Mouse (Mus musculus) hindbrain, embryonic 11.5 days (tissue): ENCODE measurements around the gene Zfp367. TPM values are rescaled to one million over a fixed set of nuclear protein-coding genes. Genes with fewer than 3 reads are reported as not detected.

ENCODE experiments used
- ATAC-seq: fragments of 200-750 bp; cut with Nextera tagmentation; 2 replicates; pipeline ENCODE4 v1.8.0; 2017; ENCODE audit warnings: mild to moderate bottlenecking, moderate TSS enrichment, moderate library complexity; ENCODE audit not compliant: low FRiP score
- DNase-seq: peaks from one replicate; pipeline ENCODE4 v3.0.0-alpha.2; 2015; ENCODE audit warnings: low spot score
- H3K27ac ChIP-seq: fragments of 300-500 bp; sonication (generic); 2 replicates; pipeline ENCODE4 v1.5.1; 2014; ENCODE audit warnings: mild to moderate bottlenecking, low read depth, low read length
- H3K27me3 ChIP-seq: fragments of 300-500 bp; sonication (generic); 2 replicates; pipeline ENCODE4 v1.6.1; 2014; ENCODE audit warnings: mild to moderate bottlenecking, low read length, moderate library complexity, mixed read lengths; ENCODE audit not compliant: control insufficient read depth, insufficient read depth
- H3K36me3 ChIP-seq: fragments of 300-500 bp; sonication (generic); 2 replicates; pipeline ENCODE4 v1.6.1; 2014; ENCODE audit warnings: mild to moderate bottlenecking, low read length, moderate library complexity, mixed read lengths; ENCODE audit not compliant: control insufficient read depth, insufficient read depth
- H3K4me1 ChIP-seq: fragments of 300-500 bp; sonication (generic); replicated peaks from 2 replicates; pipeline ENCODE4 v1.6.1; 2014; ENCODE audit warnings: low read length, mixed read lengths; ENCODE audit not compliant: control insufficient read depth, insufficient read depth
- H3K4me2 ChIP-seq: fragments of 300-500 bp; sonication (generic); replicated peaks from 2 replicates; pipeline ENCODE4 v1.6.1; 2014; ENCODE audit warnings: mild to moderate bottlenecking, low read depth, low read length
- H3K4me3 ChIP-seq: fragments of 300-500 bp; sonication (generic); 2 replicates; pipeline ENCODE4 v1.5.1; 2014; ENCODE audit warnings: low read depth, low read length
- H3K9ac ChIP-seq: fragments of 300-500 bp; sonication (generic); 2 replicates; pipeline ENCODE4 v1.6.1; 2014; ENCODE audit warnings: low read depth, low read length
- H3K9me3 ChIP-seq: fragments of 300-500 bp; sonication (generic); 2 replicates; pipeline ENCODE4 v1.6.1; 2016; ENCODE audit warnings: low read length; ENCODE audit not compliant: control insufficient read depth
- WGBS: fragments of 180-500 bp; shearing (Covaris S2); extraction: QIAGEN DNeasy Blood & Tissue Kit; methylation state at CpG from one replicate; pipeline ENCODE4 v1.1.7; 2014; 5-methylcytosine and 5-hydroxymethylcytosine counted together
- polyA plus RNA-seq: library from polyadenylated mRNA; unstranded; fragments of >200 nt; fragmentation: Nextera tagmentation; extraction: Ambion mirVana; gene quantifications from 2 replicates; pipeline ENCODE4 v1.2.1, GENCODE M21; 2014

Gene Zfp367
- polyA plus RNA-seq, 1 experiment from 2014 or later = 20.3 TPM

GRCm38 (mm10) chr13:64092752-64093151 is 60.2 kb downstream of the Zfp367 start:
- Histone ChIP-seq H3K9me3 (no peaks in the 10 kb centered on the region), H3K27me3 (no peaks in the 10 kb centered on the region), H3K4me1 (no peaks in the 10 kb centered on the region), H3K27ac (no peak overlapping the region), H3K4me3 (no peak overlapping the region), H3K4me2 (no peak overlapping the region), H3K36me3 (no peaks in the 10 kb centered on the region), H3K9ac (no peak overlapping the region)
- no peak for ATAC-seq
- no peak for DNase-seq
- 79% methylated on average over 6 of the region's 6 CpGs for WGBS

DNA sequence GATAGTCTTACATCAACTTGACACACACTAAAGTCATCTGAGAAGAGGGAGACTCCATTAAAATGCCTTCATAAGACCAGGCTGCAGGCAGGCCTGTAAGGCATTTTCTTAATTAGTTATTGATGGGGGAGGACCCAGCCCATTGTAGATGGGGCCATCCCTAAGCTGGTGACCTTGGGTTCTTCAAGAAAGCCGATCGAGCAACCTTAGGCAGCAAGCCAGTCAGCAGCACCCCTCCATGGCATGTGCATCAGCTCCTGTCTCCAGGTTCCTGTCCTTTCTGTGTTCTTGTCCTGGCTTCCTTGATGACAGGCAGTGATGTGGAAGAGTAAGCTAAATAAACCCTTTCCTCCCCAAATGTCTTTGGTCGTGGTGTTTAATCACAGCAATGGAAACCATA is 60.9 kb downstream of the Zfp367 start:
- no peak overlapping the region for H3K4me3 ChIP-seq
- no peak overlapping the region for H3K9ac ChIP-seq
- H3K4me2 ChIP-seq = no peak overlapping the region
- H3K27me3 ChIP-seq = no peaks in the 10 kb centered on the region
- no peaks in the 10 kb centered on the region for H3K9me3 ChIP-seq
- no peaks in the 10 kb centered on the region for H3K4me1 ChIP-seq
- H3K27ac ChIP-seq = no peak overlapping the region
- 77% methylated on average over 3 of the region's 3 CpGs for WGBS
- no peak for ATAC-seq
- no peak for DNase-seq
- no peaks in the 10 kb centered on the region for H3K36me3 ChIP-seq

DNA sequence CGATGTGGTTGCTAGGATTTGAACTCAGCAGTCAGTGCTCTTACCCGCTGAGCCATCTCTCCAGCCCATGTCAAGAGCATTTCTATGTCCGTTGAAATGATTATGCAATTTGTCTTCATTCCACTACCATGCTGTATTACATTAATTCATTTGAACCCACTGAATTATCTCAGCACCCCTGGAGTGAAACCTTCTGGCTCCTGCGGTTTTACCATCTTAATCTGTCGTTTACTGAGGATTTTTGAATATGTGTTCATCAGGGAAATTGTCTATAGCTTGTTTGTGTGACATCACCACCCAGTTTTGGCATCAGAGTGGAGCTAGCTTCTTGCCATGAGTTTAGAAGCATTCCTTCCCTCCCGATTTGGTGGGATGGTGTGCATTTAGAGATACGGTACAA is 62.0 kb downstream of the Zfp367 start:
- H3K36me3 ChIP-seq = no peaks in the 10 kb centered on the region
- 74% methylated on average over 7 of the region's 7 CpGs for WGBS
- no peak overlapping the region for H3K9ac ChIP-seq
- H3K4me3 ChIP-seq = no peak overlapping the region
- DNase-seq (no peak), ATAC-seq (no peak)
- H3K27me3 ChIP-seq = no peaks in the 10 kb centered on the region
- H3K4me2 ChIP-seq = no peak overlapping the region
- H3K4me1 ChIP-seq = no peaks in the 10 kb centered on the region
- no peak overlapping the region for H3K27ac ChIP-seq
- no peaks in the 10 kb centered on the region for H3K9me3 ChIP-seq

GRCm38 (mm10) chr13:64090278-64090677 is 62.7 kb downstream of the Zfp367 start:
- DNase-seq = no peak
- Histone ChIP-seq H3K4me3 (no peak overlapping the region), H3K4me2 (no peak overlapping the region), H3K9me3 (no peaks in the 10 kb centered on the region), H3K27ac (no peak overlapping the region), H3K9ac (no peak overlapping the region), H3K36me3 (no peaks in the 10 kb centered on the region), H3K27me3 (no peaks in the 10 kb centered on the region), H3K4me1 (no peaks in the 10 kb centered on the region)
- ATAC-seq = no peak
- WGBS = 89% methylated on average over 5 of the region's 5 CpGs

- no peak for DNase-seq
- no peak within 1 kb of the TSS for H3K9ac ChIP-seq
- ATAC-seq = no peak
- no peak within 1 kb of the TSS for H3K4me2 ChIP-seq
- 79% methylated on average over 4 of the region's 4 CpGs for WGBS
- no peak within 1 kb of the TSS for H3K4me3 ChIP-seq
- no peak within 1 kb of the TSS for H3K27ac ChIP-seq
- no peaks in the 10 kb centered on the region for H3K9me3 ChIP-seq
- no peaks in the 10 kb centered on the region for H3K36me3 ChIP-seq
- no peaks in the 10 kb centered on the region for H3K27me3 ChIP-seq
- H3K4me1 ChIP-seq = no peaks in the 10 kb centered on the region
These were observed 63.9 kb downstream of the Zfp367 start, which contains the start of gene Hsd17b3 for GRCm38 (mm10) chr13:64089130-64089529. Hsd17b3 (minus strand) TSS chr13:64089230.

DNA sequence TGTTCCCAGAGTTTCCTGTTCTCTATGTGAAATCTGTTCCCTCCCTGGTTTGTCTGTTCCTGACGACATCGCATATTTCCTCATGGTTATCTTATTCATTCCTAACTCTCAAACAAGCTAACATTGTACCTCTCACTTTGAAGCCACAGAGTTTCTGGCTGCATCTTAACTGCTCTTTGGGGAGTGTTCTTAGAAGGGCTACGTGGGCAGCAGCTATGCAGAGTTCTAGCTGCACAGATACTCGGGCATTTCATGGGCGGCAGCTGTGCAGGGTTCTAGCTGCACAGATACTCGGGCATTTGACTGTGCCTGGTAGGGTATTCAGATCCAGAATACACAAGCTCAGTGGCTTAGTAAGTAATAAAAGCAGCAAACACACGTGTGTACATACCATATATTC is 64.9 kb downstream of the Zfp367 start:
- no peak overlapping the region for H3K4me2 ChIP-seq
- DNase-seq (no peak), ATAC-seq (no peak)
- no peak overlapping the region for H3K27ac ChIP-seq
- no peaks in the 10 kb centered on the region for H3K36me3 ChIP-seq
- H3K4me1 ChIP-seq = no peaks in the 10 kb centered on the region
- no peaks in the 10 kb centered on the region for H3K9me3 ChIP-seq
- H3K9ac ChIP-seq = no peak overlapping the region
- H3K4me3 ChIP-seq = no peak overlapping the region
- WGBS = 88% methylated on average over 7 of the region's 7 CpGs
- H3K27me3 ChIP-seq = no peaks in the 10 kb centered on the region

GRCm38 (mm10) chr13:64086036-64086435 is 67.0 kb downstream of the Zfp367 start:
- Histone ChIP-seq H3K27ac (no peak overlapping the region), H3K36me3 (no peaks in the 10 kb centered on the region), H3K4me2 (no peak overlapping the region), H3K9ac (no peak overlapping the region), H3K9me3 (no peaks in the 10 kb centered on the region), H3K4me1 (no peaks in the 10 kb centered on the region), H3K4me3 (no peak overlapping the region), H3K27me3 (no peaks in the 10 kb centered on the region)
- ATAC-seq = no peak
- DNase-seq = no peak
- WGBS = 90% methylated on average over 5 of the region's 5 CpGs

GRCm38 (mm10) chr13:64083331-64083730 is 69.7 kb downstream of the Zfp367 start:
- H3K36me3 ChIP-seq = no peaks in the 10 kb centered on the region
- H3K4me1 ChIP-seq = no peaks in the 10 kb centered on the region
- no peak overlapping the region for H3K9ac ChIP-seq
- no peaks in the 10 kb centered on the region for H3K9me3 ChIP-seq
- WGBS = 90% methylated on average over 3 of the region's 3 CpGs
- H3K27me3 ChIP-seq = no peaks in the 10 kb centered on the region
- no peak overlapping the region for H3K27ac ChIP-seq
- no peak overlapping the region for H3K4me2 ChIP-seq
- no peak overlapping the region for H3K4me3 ChIP-seq
- ATAC-seq (no peak), DNase-seq (no peak)
